Mouse (Mus musculus) gastrocnemius, adult 2 months (tissue): ENCODE measurements around the gene Trp53bp2. TPM values are rescaled to one million over a fixed set of nuclear protein-coding genes. Genes with fewer than 3 reads are reported as not detected.
A peak's percentile ranks its signal among the peaks of the same experiment; 100 is the strongest.

Source experiments
- DNase-seq: peaks from one replicate; pipeline ENCODE4 v3.0.0; 2022
- H3K27ac ChIP-seq: fragments of 200-600 bp; 2 replicates; pipeline ENCODE4 v1.8.1; 2022; ENCODE audit warnings: mild to moderate bottlenecking
- H3K4me3 ChIP-seq: fragments of 200-600 bp; 2 replicates; pipeline ENCODE4 v1.8.1; 2022; ENCODE audit warnings: mild to moderate bottlenecking, moderate library complexity
- CTCF ChIP-seq: fragments of 200-600 bp; IDR thresholded peaks from 2 replicates; pipeline ENCODE4 v1.8.1; 2022; ENCODE audit warnings: antibody characterized with exemption, mild to moderate bottlenecking, moderate library complexity
- intact Hi-C: fragments of 180-260 bp; cut with DNase I; formaldehyde crosslinking; loops from one replicate; pipeline ENCODE4 v1.15.1; 2025
- total RNA-seq, 2 experiments: library from RNA; stranded (reverse); gene quantifications; 2 replicates each; pipeline ENCODE4 v1.2.3; 2021

Trp53bp2 gene
- total RNA-seq, 2 experiments from 2014 or later, result 9.0 to 9.5 TPM

DNA sequence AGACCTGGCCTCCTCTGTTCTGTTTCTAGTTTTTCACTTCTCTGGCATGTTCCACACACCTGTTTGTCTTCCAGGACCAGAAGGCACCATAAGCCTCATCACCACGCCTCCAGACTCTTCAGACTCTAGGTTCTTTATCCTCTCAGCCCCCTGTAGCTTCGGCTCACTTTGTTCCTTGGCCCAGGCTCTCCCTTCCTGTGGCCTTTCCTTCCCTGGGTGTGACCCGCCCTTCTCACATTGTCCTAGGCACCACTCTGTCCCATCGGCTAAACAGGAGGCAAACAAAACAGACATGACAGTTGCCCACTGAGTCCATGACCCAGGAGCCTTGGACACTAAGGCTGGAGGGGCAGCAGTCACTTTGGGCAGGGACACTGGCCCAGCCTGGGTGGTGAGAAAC lies 91.3 kb downstream of the Trp53bp2 start:
- peak; percentile 24 for DNase-seq
- intact Hi-C loops, result no loop called here
- H3K27ac ChIP-seq, result peak overlapping the region; percentile 84
- TF ChIP-seq CTCF, result no peak
- peak overlapping the region; percentile 33; the same call in 1 of the 2 replicates for H3K4me3 ChIP-seq

DNA sequence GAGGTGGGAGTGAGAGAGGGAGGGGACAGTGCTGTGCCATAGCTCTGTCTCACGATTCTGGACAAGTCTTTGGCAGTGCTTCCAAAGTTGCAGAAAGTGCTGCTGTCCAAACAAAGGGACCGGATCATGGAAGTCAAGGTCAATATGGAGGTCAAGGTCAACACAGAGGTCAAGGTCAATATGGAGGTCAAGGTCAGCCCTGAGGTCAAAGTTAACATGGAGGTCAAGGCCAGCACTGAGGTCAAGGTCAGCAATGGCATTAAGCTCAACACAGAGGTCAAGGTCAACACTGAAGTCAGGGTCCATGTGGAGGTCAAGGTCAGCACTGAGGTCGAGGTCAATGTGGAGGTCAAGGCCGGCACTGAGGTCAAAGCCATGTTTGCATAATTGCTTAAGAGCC lies 91.9 kb downstream of the Trp53bp2 start:
- Histone ChIP-seq H3K27ac (peak overlapping the region; percentile 84), H3K4me3 (no peak overlapping the region)
- DNase-seq, result peak; percentile 11
- TF ChIP-seq CTCF, result no peak
- intact Hi-C loops, result no loop called here

DNA sequence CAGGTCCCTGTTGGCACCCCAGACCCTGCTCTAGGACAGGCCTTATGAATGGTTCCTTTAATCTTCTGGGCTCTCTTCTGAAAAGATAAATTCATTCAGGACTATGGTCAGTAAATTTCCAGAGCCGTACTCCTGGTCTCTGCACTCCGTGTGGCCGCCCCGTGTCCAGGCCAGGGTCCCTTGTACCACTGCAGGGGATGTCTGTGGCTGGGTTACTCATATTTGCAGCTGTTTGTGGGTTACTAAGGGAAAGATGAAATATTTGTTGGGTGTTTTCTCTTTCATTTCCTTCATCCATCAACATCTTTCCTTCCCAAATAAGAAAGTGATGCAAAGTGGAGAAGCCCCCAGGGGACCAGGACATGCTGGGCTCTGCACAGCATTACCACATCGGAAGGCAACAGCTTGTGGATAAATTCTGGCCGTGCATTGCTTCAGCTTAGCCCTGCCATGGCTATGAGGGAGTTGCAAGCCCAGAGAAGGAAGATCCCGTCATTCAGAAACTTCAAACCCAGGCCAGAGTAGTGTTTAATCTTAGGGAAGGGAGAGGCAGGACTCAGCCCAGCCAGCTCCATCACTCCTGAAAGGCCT lies 92.9 kb downstream of the Trp53bp2 start:
- intact Hi-C loops, result no loop called here
- H3K4me3 ChIP-seq, result no peak overlapping the region
- no peak for TF ChIP-seq CTCF
- H3K27ac ChIP-seq, result peak overlapping the region; percentile 84
- DNase-seq, result peak; percentile 70

DNA sequence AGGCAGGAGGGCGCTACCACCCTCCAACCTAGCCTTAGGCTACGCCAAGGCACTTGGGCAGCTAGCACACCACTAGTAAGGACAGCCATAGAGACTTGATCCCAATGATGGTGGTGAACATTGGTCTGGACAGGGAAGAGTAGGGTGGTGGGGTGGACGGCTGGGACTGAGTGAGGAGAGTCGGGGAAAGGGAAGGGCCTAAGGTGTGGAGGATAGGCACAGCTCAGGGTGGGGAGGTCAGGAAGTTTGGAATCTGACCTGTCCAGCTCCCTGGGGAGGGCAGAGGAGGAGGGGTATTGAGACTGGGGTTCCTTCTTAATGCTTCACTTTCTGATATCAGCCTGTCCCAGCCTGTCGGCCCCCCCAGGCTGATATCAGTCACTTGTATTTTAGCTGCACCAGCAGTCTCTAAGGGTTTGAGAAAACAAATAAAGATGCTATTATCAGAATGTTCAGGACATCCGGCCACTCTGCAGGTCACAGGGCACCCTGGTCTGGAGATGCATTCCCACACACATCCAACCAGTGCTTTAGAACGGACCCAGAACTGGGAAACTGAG lies 93.6 kb downstream of the Trp53bp2 start:
- Histone ChIP-seq H3K27ac (peak overlapping the region; percentile 84), H3K4me3 (no peak overlapping the region)
- intact Hi-C loops, result no loop called here
- DNase-seq, result peak; percentile 17
- no peak for TF ChIP-seq CTCF

DNA sequence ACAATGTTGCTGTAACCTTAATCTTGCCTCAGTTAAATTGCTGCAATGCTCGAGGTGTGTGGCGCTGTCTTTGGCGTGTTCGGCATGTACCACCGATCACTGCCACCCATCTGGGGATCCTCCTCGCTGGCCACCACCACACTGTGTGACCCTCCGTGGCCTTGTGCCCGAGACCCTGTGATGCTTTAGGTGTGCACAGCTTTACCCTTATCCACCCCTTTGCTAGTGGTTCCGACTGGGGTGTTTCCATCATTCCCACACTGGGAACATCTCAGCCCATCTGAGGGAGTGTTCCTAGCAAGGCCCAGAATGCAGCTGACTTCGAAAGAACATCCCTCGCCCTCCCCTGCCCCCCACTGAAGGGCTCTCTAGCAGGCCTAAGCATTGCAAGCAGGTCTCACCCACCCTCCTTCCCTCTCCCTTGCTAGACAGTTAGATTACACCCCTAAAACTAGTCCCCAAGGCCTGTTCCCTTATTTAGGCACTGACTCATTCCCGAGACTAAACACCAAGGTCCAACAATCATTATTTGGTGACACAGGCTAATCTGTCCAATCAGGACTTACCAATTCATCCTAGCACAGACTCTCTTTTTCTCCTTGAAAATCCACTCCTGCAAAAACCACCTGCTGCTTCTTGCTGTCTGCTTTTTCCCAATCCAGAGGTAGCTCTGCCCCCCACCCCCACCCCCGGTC lies 94.4 kb downstream of the Trp53bp2 start:
- no peak for TF ChIP-seq CTCF
- H3K27ac ChIP-seq, result peak overlapping the region; percentile 84
- intact Hi-C loops, result no loop called here
- H3K4me3 ChIP-seq, result no peak overlapping the region
- DNase-seq, result peak; percentile 15

DNA sequence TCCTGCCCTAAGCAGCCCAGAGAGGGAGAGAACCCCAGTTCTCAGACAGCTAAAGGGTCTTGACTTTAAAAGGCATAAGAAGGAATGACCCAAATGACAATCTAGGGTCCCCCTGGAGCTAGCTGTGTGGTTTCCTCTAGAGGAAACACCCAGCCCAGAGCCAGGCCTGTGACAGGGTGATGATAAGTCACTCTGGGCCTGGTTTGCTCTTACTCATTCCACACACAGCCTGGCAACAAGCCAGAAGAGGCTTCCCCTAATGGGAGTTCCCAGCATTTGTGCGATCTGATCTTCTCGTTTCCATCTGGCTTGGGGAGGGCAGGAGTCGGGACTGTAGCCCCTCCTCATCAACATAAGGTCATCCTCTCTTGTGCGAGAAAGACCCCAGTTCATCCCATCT lies 95.3 kb downstream of the Trp53bp2 start:
- H3K27ac ChIP-seq, result peak overlapping the region; percentile 84
- no peak for TF ChIP-seq CTCF
- peak; percentile 77 for DNase-seq
- no peak overlapping the region for H3K4me3 ChIP-seq
- intact Hi-C loops, result no loop called here

DNA sequence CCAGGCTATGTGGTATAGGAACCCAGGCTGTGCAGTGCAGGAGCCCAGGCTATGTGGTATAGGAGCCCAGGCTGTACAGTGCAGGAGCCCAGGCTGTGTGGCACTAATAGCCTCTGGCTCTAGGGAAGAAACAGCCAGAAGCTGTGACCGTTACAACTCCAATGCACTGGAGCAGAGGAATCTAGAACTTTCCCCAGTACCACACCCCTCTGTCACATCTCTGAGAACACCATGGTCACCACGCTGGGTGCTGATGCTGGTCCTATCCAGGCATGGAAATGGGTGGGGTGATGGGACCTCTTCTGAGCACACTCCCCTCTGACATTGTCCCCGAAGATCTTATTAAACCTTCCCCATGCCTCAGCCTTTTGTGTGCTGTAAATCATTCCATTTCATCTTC lies 96.3 kb downstream of the Trp53bp2 start:
- no peak for TF ChIP-seq CTCF
- DNase-seq, result peak; percentile 12
- intact Hi-C loops, result no loop called here
- Histone ChIP-seq H3K27ac (peak overlapping the region; percentile 87), H3K4me3 (no peak overlapping the region)

DNA sequence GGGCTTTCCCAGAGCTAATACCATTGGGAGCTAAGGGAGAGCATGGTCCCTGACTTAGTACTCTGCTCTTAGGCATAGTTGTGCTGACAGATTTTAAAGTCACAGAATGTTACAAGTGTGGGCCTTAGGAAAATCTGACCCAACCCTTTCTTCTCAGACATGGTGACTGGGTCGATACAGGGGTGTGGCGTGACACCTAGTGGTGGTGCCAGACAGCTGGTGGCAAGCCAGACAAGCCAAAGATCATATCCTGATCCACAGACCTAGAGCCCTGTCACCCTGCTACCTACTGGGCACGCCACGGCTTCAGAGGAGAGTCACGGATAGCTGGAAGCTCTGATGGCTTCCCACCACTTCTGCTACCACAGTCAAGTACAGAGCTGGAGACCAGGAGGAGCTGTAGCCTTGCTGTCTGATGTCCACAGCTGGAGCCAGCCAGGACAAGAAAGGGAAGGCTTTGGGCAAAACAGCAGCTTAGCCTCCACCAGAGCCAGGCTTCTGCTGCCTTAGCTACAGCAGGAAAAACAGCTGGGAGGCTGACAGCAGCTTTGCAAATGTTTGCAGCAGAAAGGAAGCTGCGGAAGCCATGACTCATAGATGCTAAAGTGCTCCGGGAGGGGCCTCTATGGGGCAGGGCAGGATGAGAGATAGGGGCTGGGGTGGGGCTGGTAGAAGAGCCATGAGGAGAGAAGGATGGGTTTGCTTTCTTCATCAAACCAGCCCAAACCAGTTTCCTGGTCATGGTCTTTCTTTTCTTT lies 97.4 kb downstream of the Trp53bp2 start:
- intact Hi-C loops, result no loop called here
- Histone ChIP-seq H3K27ac (peak overlapping the region; percentile 87), H3K4me3 (peak overlapping the region; percentile 42)
- peak; percentile 31; the same call in 1 of the 2 replicates for TF ChIP-seq CTCF
- peak; percentile 76 for DNase-seq

DNA sequence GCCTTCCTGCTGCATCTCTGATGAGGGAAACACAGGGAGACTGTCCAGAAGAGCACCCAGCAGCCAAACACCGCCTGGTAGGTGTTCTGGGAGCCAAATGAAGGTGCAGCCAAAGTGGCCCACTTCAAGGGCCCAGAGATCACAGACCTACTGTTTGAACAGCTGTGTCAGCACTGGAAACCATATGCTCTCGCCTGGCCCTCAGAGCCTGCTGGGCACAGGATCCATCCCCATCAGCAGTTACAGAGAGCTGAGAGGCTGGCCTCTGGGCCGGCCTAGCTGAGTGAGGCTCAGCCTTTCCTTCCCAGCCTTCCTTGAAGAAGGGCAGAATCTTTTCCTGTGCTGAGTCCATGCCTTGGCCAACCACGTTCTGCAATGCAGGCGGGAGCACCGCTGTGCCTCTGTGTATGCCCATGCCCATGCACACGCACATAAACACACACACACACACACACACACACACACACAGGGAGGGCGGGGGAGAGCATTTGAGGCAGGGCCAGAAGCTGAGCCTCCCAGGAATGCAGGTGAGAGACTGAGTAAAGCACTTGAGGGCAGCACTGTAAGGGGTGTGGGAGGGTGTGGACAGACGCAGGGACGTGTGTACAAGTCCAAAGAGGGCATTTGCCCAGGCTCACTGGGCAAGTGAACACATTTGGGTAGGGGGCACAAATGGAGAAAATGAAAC lies 100.3 kb downstream of the Trp53bp2 start:
- intact Hi-C loops, result no loop called here
- peak; percentile 80 for DNase-seq
- Histone ChIP-seq H3K27ac (peak overlapping the region; percentile 56), H3K4me3 (no peak overlapping the region)
- TF ChIP-seq CTCF, result no peak

DNA sequence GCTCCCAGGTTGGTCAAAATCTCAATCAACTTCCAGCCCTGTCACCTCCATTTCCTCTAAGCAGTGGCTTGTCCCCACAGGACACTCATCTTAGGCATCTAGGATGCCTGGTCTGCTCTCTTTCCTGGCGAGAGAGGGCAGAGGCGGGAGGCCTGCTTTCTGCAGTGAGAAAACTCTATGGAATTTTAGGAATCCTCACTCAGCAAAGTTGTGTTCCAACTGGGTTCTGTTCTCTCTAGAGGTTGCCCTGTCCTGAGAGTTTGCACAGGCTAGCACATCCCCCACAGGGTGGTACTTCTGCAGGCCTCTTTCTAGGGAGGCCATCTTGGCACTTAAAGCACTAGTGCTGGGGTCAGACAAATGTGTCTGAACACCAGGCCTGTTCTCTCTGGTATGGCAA lies 102.1 kb downstream of the Trp53bp2 start:
- intact Hi-C loops, result no loop called here
- TF ChIP-seq CTCF, result no peak

DNA sequence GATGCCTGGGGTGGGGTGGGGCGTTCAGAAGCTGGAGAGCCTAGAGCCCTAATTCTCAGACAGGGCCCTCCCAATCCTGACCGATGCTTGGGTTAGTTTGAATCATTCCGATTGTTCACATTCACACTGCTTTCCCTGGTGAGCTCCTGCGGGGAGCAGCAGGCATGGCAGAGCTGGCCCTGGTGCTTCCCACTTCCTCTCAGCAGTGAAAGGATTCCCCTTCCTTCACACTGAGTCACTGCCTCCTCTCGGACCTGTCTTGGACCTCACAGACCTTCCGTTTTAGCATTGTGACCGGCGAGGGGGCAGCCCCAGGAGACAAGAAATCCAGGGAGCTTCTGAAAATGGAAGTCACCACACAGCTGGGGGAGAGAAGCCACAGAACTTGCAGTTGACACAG lies 102.8 kb downstream of the Trp53bp2 start:
- intact Hi-C loops, result no loop called here
- TF ChIP-seq CTCF, result no peak
- Histone ChIP-seq H3K4me3 (no peak overlapping the region), H3K27ac (peak overlapping the region; percentile 31)
- DNase-seq, result no peak

More for the DNA sequence above, 102.1 kb downstream of the Trp53bp2 start:
- no peak for DNase-seq
- Histone ChIP-seq H3K4me3 (no peak overlapping the region), H3K27ac (no peak overlapping the region; the same call in 1 of the 2 replicates)

Other genes starting within 250 kb of the Trp53bp2 start
- not detected for gene Vmn1r1, start 244.7 kb upstream of the Trp53bp2 start, total RNA-seq
- gene Degs1, start 126.4 kb upstream of the Trp53bp2 start, total RNA-seq, result 10 to 100 TPM; 15.7 to 19.1 TPM
- gene Fbxo28, start 67.5 kb upstream of the Trp53bp2 start, total RNA-seq, result 10 to 100 TPM; 21.5 to 23.1 TPM
- gene Capn2, start 108.4 kb downstream of the Trp53bp2 start, total RNA-seq, result 10 to 100 TPM; 46.7 to 55.3 TPM
- not detected for gene Capn8, start 155.8 kb downstream of the Trp53bp2 start, total RNA-seq